Comparison of ENCODE assay signal across 11 mouse cellular contexts in genomic region chr1:192090281-192090680, GRCm38 (mm10). TPM values are rescaled to one million over a fixed set of nuclear protein-coding genes. Genes with fewer than 3 reads are reported as not detected.
A peak's percentile ranks its signal among the peaks of the same experiment; 100 is the strongest.
DNase-seq lines count a peak whose midpoint lies in the region; ATAC-seq and TF ChIP-seq lines count a peak whose summit lies in the region.
"Had no signal": no experiment of that assay in that cellular context is flagged by ENCODE, and none has a peak within 500 bp of the region (broad histone marks: within the 10 kb centered on the region; RNA-seq: fewer than 3 reads in every experiment).

No protein-coding gene starts in this region.

- peaks cover 4% of the 10 kb centered on the region for H3K79me2 ChIP-seq in CH12.LX (replicated peaks; ENCODE audit: control insufficient read depth, extremely low read depth, insufficient read depth, poor library complexity, severe bottlenecking)

- no peak for DNase-seq in intestine, embryonic 14.5 days (ENCODE audit: low spot score)
- DNase-seq in CH12.LX (ENCODE audit: extremely low read depth) (no peak), adipocyte (ENCODE audit: low spot score) (peak; percentile 78)
- DNase-seq in liver, embryonic 13.5 days, result no peak
- DNase-seq in forebrain, postnatal 0 days, result no peak
- DNase-seq in thymus, adult 2 months, result no peak
- DNase-seq: cerebellum, postnatal 36 days; gastrocnemius, postnatal 10 days; kidney, postnatal 10 days had no signal

- in situ Hi-C loops in CH12.LX (cut with MboI; ENCODE audit: low pct_ligation_motif_present, low pct_unique_long_range_greater_than_20kb, low sequenced_read_pairs), result no loop called here

- H3K4me3 ChIP-seq in intestine, embryonic 14.5 days (ENCODE audit: low read depth, low read length), result no peak overlapping the region
- H3K4me3 ChIP-seq in intestine, embryonic 16.5 days (ENCODE audit: low read length), result no peak overlapping the region
- H3K4me3 ChIP-seq in CH12.LX (replicated peaks in 1 of 3; ENCODE audit: low read depth in 2 of 3, low read length in 2 of 3, poor library complexity in 1 of 3), result peak overlapping the region; percentile 4 to 78 (median 77)
- peak overlapping the region; percentile 78; the same call in 1 of the 2 replicates for H3K4me3 ChIP-seq in liver, embryonic 13.5 days (replicated peaks)
- H3K4me3 ChIP-seq in forebrain, postnatal 0 days (ENCODE audit: low read depth, low read length), result no peak overlapping the region
- H3K4me3 ChIP-seq in thymus, adult 2 months (ENCODE audit: control insufficient read depth, insufficient read depth, low read length), result no peak overlapping the region
- H3K4me3 ChIP-seq: hindbrain, embryonic 12.5 days had no signal

- dilution Hi-C loops in CH12.LX (cut with MboI; ENCODE audit: extremely low pct_ligation_motif_present, extremely low pct_unique_long_range_greater_than_20kb, low sequenced_read_pairs), result no loop called here

- WGBS in intestine, embryonic 14.5 days, result 82% methylated on average over 3 of the region's 3 CpGs
- WGBS in intestine, embryonic 16.5 days, result 85% methylated on average over 3 of the region's 3 CpGs
- 58% methylated on average over 3 of the region's 3 CpGs for WGBS in liver, embryonic 13.5 days (ENCODE audit: insufficient replicate concordance)
- WGBS in forebrain, postnatal 0 days, result 90% methylated on average over 3 of the region's 3 CpGs
- 87% methylated on average over 3 of the region's 3 CpGs for WGBS in thymus, adult 2 months

- no peak for TF ChIP-seq POLR2A in CH12.LX (IDR thresholded peaks at IDR 0.05; ENCODE audit: low read depth, low read length)
- TF ChIP-seq POLR2A in thymus, adult 2 months (IDR thresholded peaks at IDR 0.05; ENCODE audit: control insufficient read depth, extremely low read depth, insufficient read depth, low read length, poor library complexity), result no peak

- no peak for TF ChIP-seq EP300 in CH12.LX (IDR thresholded peaks at IDR 0.05; ENCODE audit: low read length)

- H3K4me2 ChIP-seq in intestine, embryonic 14.5 days (ENCODE audit: low read length), result peak overlapping the region; percentile 94
- no peak overlapping the region for H3K4me2 ChIP-seq in intestine, embryonic 16.5 days (ENCODE audit: low read depth, low read length)
- peak overlapping the region; percentile 99 for H3K4me2 ChIP-seq in CH12.LX (ENCODE audit: insufficient read depth, low read depth, poor library complexity, severe bottlenecking)
- H3K4me2 ChIP-seq in liver, embryonic 13.5 days, result peak overlapping the region; percentile 97
- H3K4me2 ChIP-seq in forebrain, postnatal 0 days (ENCODE audit: low read depth), result no peak overlapping the region
- H3K4me2 ChIP-seq: hindbrain, embryonic 12.5 days had no signal

- no peaks in the 10 kb centered on the region for H3K9me3 ChIP-seq in intestine, embryonic 14.5 days (ENCODE audit: control insufficient read depth, low read length)
- no peaks in the 10 kb centered on the region for H3K9me3 ChIP-seq in intestine, embryonic 16.5 days (ENCODE audit: control insufficient read depth, low read length)
- no peaks in the 10 kb centered on the region for H3K9me3 ChIP-seq in CH12.LX (replicated peaks; ENCODE audit: low read length)
- no peaks in the 10 kb centered on the region for H3K9me3 ChIP-seq in liver, embryonic 13.5 days (replicated peaks)
- no peaks in the 10 kb centered on the region for H3K9me3 ChIP-seq in forebrain, postnatal 0 days (ENCODE audit: low read length)
- H3K9me3 ChIP-seq: hindbrain, embryonic 12.5 days had no signal

- peaks cover 21% of the 10 kb centered on the region for H3K4me1 ChIP-seq in intestine, embryonic 14.5 days (replicated peaks; ENCODE audit: control insufficient read depth, insufficient read depth, low read length)
- peaks cover 20% of the 10 kb centered on the region for H3K4me1 ChIP-seq in intestine, embryonic 16.5 days (ENCODE audit: control insufficient read depth, insufficient read depth, low read length)
- peaks cover 32 to 53% of the 10 kb centered on the region in 2 experiments for H3K4me1 ChIP-seq in CH12.LX (ENCODE audit: control insufficient read depth in 1 of 2, insufficient read depth in 2 of 2)
- H3K4me1 ChIP-seq in liver, embryonic 13.5 days (replicated peaks), result peaks cover 31% of the 10 kb centered on the region
- H3K4me1 ChIP-seq in forebrain, postnatal 0 days (ENCODE audit: insufficient read depth), result no peaks in the 10 kb centered on the region
- peaks cover 23% of the 10 kb centered on the region for H3K4me1 ChIP-seq in thymus, adult 2 months (replicated peaks; ENCODE audit: control insufficient read depth, insufficient read depth, low read length)

- no peak for ATAC-seq in intestine, embryonic 14.5 days (replicated peaks; ENCODE audit: low FRiP score, low TSS enrichment, low read depth)
- no peak for ATAC-seq in intestine, embryonic 16.5 days
- ATAC-seq in liver, embryonic 13.5 days (ENCODE audit: low read depth), result no peak
- ATAC-seq in forebrain, postnatal 0 days, result no peak

- no peak overlapping the region for H3K9ac ChIP-seq in intestine, embryonic 14.5 days (ENCODE audit: low read length)
- H3K9ac ChIP-seq in intestine, embryonic 16.5 days (ENCODE audit: low read depth, low read length), result no peak overlapping the region
- H3K9ac ChIP-seq in CH12.LX (ENCODE audit: insufficient read depth, low read depth), result peak overlapping the region; percentile 15; the same call in 1 of the 2 replicates
- H3K9ac ChIP-seq in liver, embryonic 13.5 days, result peak overlapping the region; percentile 90; the same call in 1 of the 2 replicates
- no peak overlapping the region for H3K9ac ChIP-seq in forebrain, postnatal 0 days
- H3K9ac ChIP-seq: hindbrain, embryonic 12.5 days had no signal

- no peaks in the 10 kb centered on the region for H3K36me3 ChIP-seq in intestine, embryonic 14.5 days (ENCODE audit: control insufficient read depth, insufficient read depth, low read length)
- H3K36me3 ChIP-seq in intestine, embryonic 16.5 days (ENCODE audit: control insufficient read depth, insufficient read depth, low read length), result no peaks in the 10 kb centered on the region
- peaks cover 0 to 18% of the 10 kb centered on the region in 2 experiments for H3K36me3 ChIP-seq in CH12.LX (replicated peaks in 1 of 2; ENCODE audit: control insufficient read depth in 1 of 2, insufficient read depth in 1 of 2, low read length in 1 of 2)
- H3K36me3 ChIP-seq in liver, embryonic 13.5 days, result no peaks in the 10 kb centered on the region
- H3K36me3 ChIP-seq in forebrain, postnatal 0 days (ENCODE audit: insufficient read depth), result no peaks in the 10 kb centered on the region
- no peaks in the 10 kb centered on the region for H3K36me3 ChIP-seq in thymus, adult 2 months (ENCODE audit: control insufficient read depth, insufficient read depth, low read length)
- H3K36me3 ChIP-seq: hindbrain, embryonic 12.5 days had no signal

- H3K27ac ChIP-seq in intestine, embryonic 14.5 days (ENCODE audit: low read depth), result no peak overlapping the region
- H3K27ac ChIP-seq in intestine, embryonic 16.5 days (ENCODE audit: low read length), result no peak overlapping the region
- H3K27ac ChIP-seq in CH12.LX (ENCODE audit: insufficient read depth, low read depth), result peak overlapping the region; percentile 34; the same call in 1 of the 2 replicates
- H3K27ac ChIP-seq in liver, embryonic 13.5 days, result no peak overlapping the region
- no peak overlapping the region for H3K27ac ChIP-seq in forebrain, postnatal 0 days (ENCODE audit: low read depth, low read length)
- H3K27ac ChIP-seq in thymus, adult 2 months (ENCODE audit: control insufficient read depth, insufficient read depth, low read length), result no peak overlapping the region
- H3K27ac ChIP-seq: hindbrain, embryonic 12.5 days had no signal

- TF ChIP-seq CTCF in CH12.LX (conservative IDR thresholded peaks at IDR 0.05 in 1 of 2, IDR thresholded peaks at IDR 0.05 in 1 of 2; ENCODE audit: low read depth in 2 of 2, low read length in 2 of 2), result no peak
- TF ChIP-seq CTCF in forebrain, postnatal 0 days (IDR thresholded peaks at IDR 0.05; ENCODE audit: low read depth), result no peak
- TF ChIP-seq CTCF in thymus, adult 2 months (IDR thresholded peaks at IDR 0.05; ENCODE audit: borderline replicate concordance, control insufficient read depth, extremely low read depth, insufficient read depth, low read length, poor library complexity), result no peak

- no peaks in the 10 kb centered on the region for H3K27me3 ChIP-seq in intestine, embryonic 14.5 days (replicated peaks; ENCODE audit: control insufficient read depth, insufficient read depth, low read length)
- H3K27me3 ChIP-seq in intestine, embryonic 16.5 days (replicated peaks; ENCODE audit: control insufficient read depth, insufficient read depth, low read length), result no peaks in the 10 kb centered on the region
- H3K27me3 ChIP-seq in CH12.LX (replicated peaks), result no peaks in the 10 kb centered on the region
- H3K27me3 ChIP-seq in liver, embryonic 13.5 days, result no peaks in the 10 kb centered on the region
- no peaks in the 10 kb centered on the region for H3K27me3 ChIP-seq in forebrain, postnatal 0 days (ENCODE audit: insufficient read depth, low read length)
- no peaks in the 10 kb centered on the region for H3K27me3 ChIP-seq in thymus, adult 2 months (ENCODE audit: control insufficient read depth, insufficient read depth, low read length)

- TF ChIP-seq RAD21 in CH12.LX (IDR thresholded peaks at IDR 0.05; ENCODE audit: low read depth, low read length), result no peak

TF ChIP-seq in CH12.LX, 34 proteins besides CTCF, POLR2A, EP300 and RAD21 (continues in another document):
- TF ChIP-seq UBTF (IDR thresholded peaks at IDR 0.05; ENCODE audit: low read depth, low read length), result 0 out of 2 replicates have a peak, but pooled peaks have one; percentile 2

RNA-seq across cellular contexts. Expression of gene Traf5, which starts 2.1 kb away (rescaled TPM):
- polyA plus RNA-seq in intestine, embryonic 14.5 days (2014; fragmentation: Nextera tagmentation; extraction: Ambion mirVana), result 21.3 and 26.0 TPM in 2 replicates
- 17.5 and 20.7 TPM in 2 replicates for polyA plus RNA-seq in intestine, embryonic 16.5 days (2015; fragmentation: Nextera tagmentation; extraction: Ambion mirVana)
- total RNA-seq in CH12.LX (2012; rRNA removed), result 30.5 and 38.7 TPM in 2 replicates
- total RNA-seq in CH12.LX (2014; rRNA removed), result 16.9 and 21.3 TPM in 2 replicates
- 32.3 and 42.8 TPM in 2 replicates for polyA plus RNA-seq in CH12.LX (2012; ENCODE audit: insufficient read length, low read depth)
- 8.1 and 9.0 TPM in 2 replicates for polyA plus RNA-seq in liver, embryonic 13.5 days (2015; fragmentation: Nextera tagmentation; extraction: Ambion mirVana)
- 2.0 and 4.3 TPM in 2 replicates for total RNA-seq in forebrain, postnatal 0 days (2014; rRNA removed)
- polyA plus RNA-seq in forebrain, postnatal 0 days (2015; fragmentation: Nextera tagmentation; extraction: Ambion mirVana), result 1.2 and 1.5 TPM in 2 replicates
- polyA plus RNA-seq in thymus, adult 2 months (2012; rRNA removed), result 10.1 and 10.5 TPM in 2 replicates

RNA-seq across cellular contexts. Expression of gene Rcor3, which starts 47.6 kb away (rescaled TPM):
- polyA plus RNA-seq in intestine, embryonic 14.5 days (2014; fragmentation: Nextera tagmentation; extraction: Ambion mirVana), result 31.1 and 31.3 TPM in 2 replicates
- 22.3 and 24.8 TPM in 2 replicates for polyA plus RNA-seq in intestine, embryonic 16.5 days (2015; fragmentation: Nextera tagmentation; extraction: Ambion mirVana)
- total RNA-seq in CH12.LX (2012; rRNA removed), result 2.5 and 3.1 TPM in 2 replicates
- total RNA-seq in CH12.LX (2014; rRNA removed), result 1.5 and 1.6 TPM in 2 replicates
- polyA plus RNA-seq in CH12.LX (2012; ENCODE audit: insufficient read length, low read depth), result 3.9 and 4.4 TPM in 2 replicates
- polyA plus RNA-seq in liver, embryonic 13.5 days (2015; fragmentation: Nextera tagmentation; extraction: Ambion mirVana), result 9.0 and 9.5 TPM in 2 replicates
- total RNA-seq in forebrain, postnatal 0 days (2014; rRNA removed), result 30.7 and 32.6 TPM in 2 replicates
- polyA plus RNA-seq in forebrain, postnatal 0 days (2015; fragmentation: Nextera tagmentation; extraction: Ambion mirVana), result 35.3 and 48.0 TPM in 2 replicates
- 29.9 and 30.4 TPM in 2 replicates for polyA plus RNA-seq in thymus, adult 2 months (2012; rRNA removed)

Comparison
In these comparisons a context has a peak if more than half of its experiments do, and no peak if none do; other contexts are left out.
1. H3K4me2 ChIP-seq: peak in intestine, embryonic 14.5 days (single experiment), CH12.LX (single experiment) and liver, embryonic 13.5 days (single experiment); none in intestine, embryonic 16.5 days (single experiment) and forebrain, postnatal 0 days (single experiment).
2. H3K4me3 ChIP-seq: peak in CH12.LX (3 of 3) and liver, embryonic 13.5 days (single experiment); none in intestine, embryonic 14.5 days (single experiment), intestine, embryonic 16.5 days (single experiment), forebrain, postnatal 0 days (single experiment) and thymus, adult 2 months (single experiment).
3. H3K9ac ChIP-seq: peak in CH12.LX (single experiment) and liver, embryonic 13.5 days (single experiment); none in intestine, embryonic 14.5 days (single experiment), intestine, embryonic 16.5 days (single experiment) and forebrain, postnatal 0 days (single experiment).